Mouse (Mus musculus): Measurements from ENCODE around the gene Icam2. TPM values are rescaled to one million over a fixed set of nuclear protein-coding genes. Genes with fewer than 3 reads are reported as not detected.
"Not testable (repeated sequence)": the region's sequence is repeated elsewhere in the genome, so short reads cannot be mapped to it uniquely, and the experiment has no call there.

The Icam2 gene
- total RNA-seq, 2 experiments from 2014 or later = 4.8 to 5.6 TPM

- no peak for DNase-seq (ENCODE audit: extremely low spot score in 1 of 2, low spot score in 2 of 2)
- intact Hi-C loops (cut with DNase I) = no loop called here
These were observed 32.3 kb downstream of the Icam2 start for GRCm38 (mm10) chr11:106355382-106356128.

DNA sequence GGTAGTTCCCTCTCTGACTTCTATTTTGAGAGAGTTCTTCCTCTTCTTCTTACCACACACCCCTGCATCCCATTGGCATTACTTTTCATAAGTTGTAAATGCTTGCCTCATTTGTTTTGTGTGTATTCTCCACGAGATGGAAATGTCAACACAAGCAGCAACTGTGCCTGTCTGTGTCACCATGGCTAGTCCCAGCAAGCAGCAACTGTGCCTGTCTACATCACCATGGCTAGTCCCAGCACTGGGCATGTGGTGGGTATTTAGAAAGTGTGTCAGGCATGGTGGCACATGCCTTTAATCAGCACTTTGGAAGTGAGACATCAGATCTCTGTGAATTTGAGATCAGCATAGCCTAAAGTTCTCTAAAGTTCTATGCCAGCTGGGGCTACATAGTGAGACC is 33.7 kb downstream of the Icam2 start:
- intact Hi-C loops (cut with DNase I) = no loop called here
- DNase-seq (ENCODE audit: extremely low spot score in 1 of 2, low spot score in 2 of 2) = no peak

GRCm38 (mm10) chr11:106353188-106353587 is 34.7 kb downstream of the Icam2 start, which contains the start of gene Scn4a:
Gene Scn4a, minus strand, starts transcription at chr11:106353288.
- no peak for DNase-seq (ENCODE audit: extremely low spot score in 1 of 2, low spot score in 2 of 2)
- intact Hi-C loops (cut with DNase I) = no loop called here

GRCm38 (mm10) chr11:106351941-106352340 is 35.9 kb downstream of the Icam2 start:
- DNase-seq (ENCODE audit: extremely low spot score in 1 of 2, low spot score in 2 of 2) = no peak
- intact Hi-C loops (cut with DNase I) = no loop called here

DNA sequence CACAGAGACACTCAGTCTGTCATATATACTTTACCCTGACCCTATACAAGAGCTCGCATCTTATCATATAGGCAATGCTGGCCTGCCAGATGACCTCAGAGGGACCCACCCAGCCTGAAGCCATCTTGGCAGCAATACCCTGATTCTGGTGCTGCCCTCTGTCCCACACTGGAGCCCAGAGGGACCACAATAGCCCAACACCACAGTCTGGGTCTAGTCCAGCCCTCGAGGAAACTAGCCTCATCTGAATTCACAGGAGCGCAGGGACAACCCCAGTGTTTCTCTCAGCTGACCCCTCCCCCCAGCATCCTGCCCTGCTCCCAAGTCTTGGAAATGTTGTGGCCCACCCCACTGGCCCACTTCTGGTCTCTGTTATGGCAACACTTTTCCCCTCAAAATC is 36.6 kb downstream of the Icam2 start:
- intact Hi-C loops (cut with DNase I) = no loop called here
- no peak for DNase-seq (ENCODE audit: extremely low spot score in 1 of 2, low spot score in 2 of 2)

GRCm38 (mm10) chr11:106350853-106351252 is 37.0 kb downstream of the Icam2 start:
- intact Hi-C loops (cut with DNase I) = no loop called here
- no peak for DNase-seq (ENCODE audit: extremely low spot score in 1 of 2, low spot score in 2 of 2)

DNA sequence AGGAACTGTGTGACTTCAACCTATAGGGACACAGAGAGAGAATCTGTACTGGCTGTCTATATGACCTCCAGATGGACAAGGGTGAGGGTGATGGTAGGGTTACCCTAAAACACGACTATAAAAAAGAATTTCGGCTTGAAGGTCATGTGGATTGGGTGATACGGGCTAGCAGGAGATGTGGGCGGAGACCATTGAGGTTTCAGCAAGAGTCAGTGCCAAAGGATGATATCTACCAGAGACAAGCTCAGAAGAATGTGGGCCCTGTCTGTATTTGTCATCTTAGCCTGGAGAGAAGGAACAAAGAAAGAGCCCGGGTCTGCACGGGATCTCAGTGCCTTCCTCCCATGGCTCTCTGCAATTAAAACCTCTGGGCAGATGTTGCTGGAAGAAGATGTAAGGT is 38.1 kb downstream of the Icam2 start:
- DNase-seq (ENCODE audit: extremely low spot score in 1 of 2, low spot score in 2 of 2) = no peak
- intact Hi-C loops (cut with DNase I) = no loop called here

GRCm38 (mm10) chr11:106344910-106345309 is 43.0 kb downstream of the Icam2 start:
- intact Hi-C loops (cut with DNase I) = no loop called here

DNA sequence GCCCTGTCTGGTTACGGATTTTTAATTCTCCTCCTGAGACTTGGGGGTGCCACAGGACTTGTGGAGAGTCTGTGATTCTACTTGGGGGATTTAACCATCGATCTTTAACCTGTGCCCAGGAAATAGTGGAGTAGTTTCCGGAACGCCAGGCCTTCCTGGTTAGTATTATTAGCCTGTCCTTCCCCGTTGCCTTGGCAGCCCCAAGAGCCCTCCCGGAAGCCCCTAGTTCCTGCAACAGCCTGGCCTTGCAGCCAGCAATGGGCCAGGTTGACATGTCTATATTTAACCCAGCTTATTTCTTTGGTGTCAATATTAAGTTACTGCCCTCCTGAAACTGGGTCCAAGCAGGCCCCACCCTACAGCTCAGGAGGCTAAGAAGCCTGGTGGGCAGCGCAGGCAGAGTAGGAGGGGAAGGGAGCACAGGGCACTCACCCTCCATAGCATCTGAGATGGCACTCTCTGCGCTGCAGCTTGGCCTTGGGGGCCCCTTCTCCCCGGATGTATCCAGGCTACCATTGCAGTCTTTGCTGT is 46.8 kb downstream of the Icam2 start:
- intact Hi-C loops (cut with DNase I) = no loop called here
- no peak for DNase-seq (ENCODE audit: extremely low spot score in 1 of 2, low spot score in 2 of 2)

More at GRCm38 (mm10) chr11:106344910-106345309, 43.0 kb downstream of the Icam2 start:
- no peak for DNase-seq (ENCODE audit: extremely low spot score in 1 of 2, low spot score in 2 of 2)

GRCm38 (mm10) chr11:106339323-106339722 is 48.6 kb downstream of the Icam2 start:
- DNase-seq (ENCODE audit: extremely low spot score in 1 of 2, low spot score in 2 of 2); intact Hi-C loops (cut with DNase I): not testable (repeated sequence)

DNA sequence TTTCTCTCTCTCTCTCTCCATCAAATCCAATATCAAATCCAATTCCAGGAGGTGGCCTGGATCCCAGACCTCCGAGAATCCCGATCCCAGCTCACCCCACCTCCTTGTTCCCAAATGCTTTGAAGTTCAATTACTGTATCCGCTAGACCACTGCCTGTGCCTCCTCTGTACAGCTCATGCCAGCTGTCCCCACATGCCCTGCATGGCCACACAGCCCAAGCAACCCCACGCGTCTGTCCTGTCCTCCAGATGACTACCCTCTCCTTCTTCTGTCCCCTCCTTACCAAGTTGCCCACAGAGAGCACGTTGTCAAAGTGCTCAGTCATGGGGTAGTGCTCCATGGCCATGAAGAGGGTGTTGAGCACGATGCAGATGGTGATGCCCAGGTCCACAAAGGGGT is 49.0 kb downstream of the Icam2 start:
- no peak for DNase-seq (ENCODE audit: extremely low spot score in 1 of 2, low spot score in 2 of 2)
- intact Hi-C loops (cut with DNase I) = no loop called here

GRCm38 (mm10) chr11:106338029-106338428 is 49.8 kb downstream of the Icam2 start:
- no peak for DNase-seq (ENCODE audit: extremely low spot score in 1 of 2, low spot score in 2 of 2)
- intact Hi-C loops (cut with DNase I) = no loop called here

GRCm38 (mm10) chr11:106334066-106334465 is 53.8 kb downstream of the Icam2 start:
- intact Hi-C loops (cut with DNase I) = loop anchor here (5.0 kb wide), 1 partner anchor 33 kb away; the partner anchor contains the start of gene Prr29
- no peak for DNase-seq (ENCODE audit: extremely low spot score in 1 of 2, low spot score in 2 of 2)

DNA sequence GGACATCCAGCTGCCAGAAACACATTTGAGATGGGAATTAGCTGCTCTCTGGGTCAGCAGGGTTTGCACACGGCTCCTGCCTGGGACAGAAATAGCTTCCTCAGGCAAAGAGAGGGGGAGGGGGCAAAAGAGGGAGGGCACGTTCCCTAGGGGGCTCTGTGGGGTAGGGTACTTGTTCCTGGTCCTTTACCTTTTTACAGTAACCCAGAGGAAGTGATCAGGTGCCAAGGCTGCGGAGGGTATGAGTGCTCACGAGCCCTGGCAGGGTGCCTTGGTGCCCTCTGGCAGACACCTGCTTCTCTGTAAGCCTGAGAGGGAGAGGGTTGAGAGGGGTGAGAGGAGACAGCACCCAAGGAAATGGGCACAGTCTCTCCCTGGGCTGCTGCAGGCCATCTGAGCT is 55.4 kb downstream of the Icam2 start:
- no peak for DNase-seq (ENCODE audit: extremely low spot score in 1 of 2, low spot score in 2 of 2)
- intact Hi-C loops (cut with DNase I) = loop anchor here (5.0 kb wide), 1 partner anchor 35 kb away; the partner anchor contains the start of gene Prr29

- intact Hi-C loops (cut with DNase I) = loop anchor here (5.0 kb wide), 2 partner anchors 38 to 63 kb away; partner anchors contain the start of gene Prr29
- DNase-seq (ENCODE audit: extremely low spot score in 1 of 2, low spot score in 2 of 2) = peak in 1 of 2 experiments; percentile 42
These were observed 58.2 kb downstream of the Icam2 start for GRCm38 (mm10) chr11:106329682-106330081.

DNA sequence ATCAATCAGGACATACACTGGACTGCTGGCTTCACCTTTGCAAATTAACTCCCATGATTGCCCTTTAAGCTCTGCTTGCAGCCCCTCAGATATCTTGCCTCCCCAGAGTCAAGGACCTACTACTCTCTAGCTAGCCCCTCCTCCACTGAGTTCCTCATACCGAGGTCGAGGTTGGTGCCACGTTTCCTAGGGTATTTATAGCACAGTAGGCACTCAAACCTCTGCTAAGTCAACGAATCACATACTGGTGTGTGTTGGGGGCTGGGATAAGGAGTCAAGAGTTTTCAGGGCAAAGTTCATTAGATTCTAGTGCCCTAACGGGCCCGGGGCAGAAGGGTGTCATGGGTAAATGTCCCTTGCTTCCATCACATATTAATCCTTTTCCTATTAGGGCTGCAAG is 58.7 kb downstream of the Icam2 start:
- intact Hi-C loops (cut with DNase I) = loop anchor here (5.0 kb wide), 1 partner anchor 63 kb away; no protein-coding TSS in a partner anchor
- DNase-seq (ENCODE audit: extremely low spot score in 1 of 2, low spot score in 2 of 2) = no peak

- no peak for DNase-seq (ENCODE audit: extremely low spot score in 1 of 2, low spot score in 2 of 2)
- intact Hi-C loops (cut with DNase I) = loop anchor here (5.0 kb wide), 1 partner anchor 64 kb away; no protein-coding TSS in a partner anchor
These were observed 59.4 kb downstream of the Icam2 start for GRCm38 (mm10) chr11:106328521-106328920.
